Mouse (Mus musculus) CH12.LX (cell line): ENCODE measurements around the gene Gon7. TPM values are rescaled to one million over a fixed set of nuclear protein-coding genes. Genes with fewer than 3 reads are reported as not detected.

Experiments used
- DNase-seq: peaks from one replicate; pipeline ENCODE4 v3.0.0-alpha.2; 2013; ENCODE audit errors: extremely low read depth
- H3K27ac ChIP-seq: 2 replicates; pipeline ENCODE4 v1.5.1; 2012; ENCODE audit warnings: low read depth, mild to moderate bottlenecking, control low read depth, moderate library complexity; ENCODE audit not compliant: insufficient read depth
- H3K27me3 ChIP-seq: replicated peaks from 2 replicates; pipeline ENCODE3; 2012; ENCODE audit warnings: inconsistent platforms
- H3K36me3 ChIP-seq, 2 experiments: replicated peaks in 1 of 2; 2 replicates each; pipeline versions ENCODE3 to v1.6.1; 2012; ENCODE audit warnings: inconsistent platforms in 1 of 2, low read length in 1 of 2, mild to moderate bottlenecking in 1 of 2, mixed read lengths in 1 of 2, moderate library complexity in 1 of 2; ENCODE audit not compliant: control insufficient read depth in 1 of 2, insufficient read depth in 1 of 2
- H3K4me1 ChIP-seq, 2 experiments: 2 replicates each; pipeline ENCODE4 v1.6.1; 2012; ENCODE audit warnings: inconsistent platforms in 1 of 2, moderate library complexity in 1 of 2; ENCODE audit not compliant: insufficient read depth in 2 of 2, control insufficient read depth in 1 of 2
- H3K4me2 ChIP-seq: 2 replicates; pipeline ENCODE4 v1.6.1; 2012; ENCODE audit warnings: low read depth, mild to moderate bottlenecking, control low read depth; ENCODE audit not compliant: poor library complexity, insufficient read depth, severe bottlenecking
- H3K4me3 ChIP-seq, 3 experiments: fragments of 150-350 bp in 1 of 3; sonication (generic) in 1 of 3; replicated peaks in 1 of 3; 2 replicates each; pipeline versions ENCODE3 to v1.5.1; 2011 to 2012; ENCODE audit warnings: low read depth in 2 of 3, low read length in 2 of 3, mild to moderate bottlenecking in 2 of 3, moderate library complexity in 2 of 3, control low read depth in 1 of 3, improper control_type of control experiment in 1 of 3, inconsistent platforms in 1 of 3, mixed read lengths in 1 of 3; ENCODE audit not compliant: poor library complexity in 1 of 3
- H3K79me2 ChIP-seq: replicated peaks from 2 replicates; pipeline ENCODE4 v1.6.1; 2012; ENCODE audit warnings: mild to moderate bottlenecking, moderate library complexity; ENCODE audit not compliant: control insufficient read depth, poor library complexity, insufficient read depth, severe bottlenecking; ENCODE audit errors: extremely low read depth
- H3K9ac ChIP-seq: 2 replicates; pipeline ENCODE4 v1.6.1; 2012; ENCODE audit warnings: low read depth, mild to moderate bottlenecking, control low read depth, moderate library complexity; ENCODE audit not compliant: insufficient read depth
- H3K9me3 ChIP-seq: replicated peaks from 2 replicates; pipeline ENCODE3; 2012; ENCODE audit warnings: low read length, inconsistent platforms, mixed read lengths
- BHLHE40 ChIP-seq: IDR thresholded peaks from 2 replicates; pipeline ENCODE4 v1.6.1; 2011; ENCODE audit warnings: mild to moderate bottlenecking, low read depth, low read length, improper control_type of control experiment
- CHD1 ChIP-seq: IDR thresholded peaks from 2 replicates; pipeline ENCODE4 v1.6.1; 2012; ENCODE audit warnings: low read depth, low read length, improper control_type of control experiment, inconsistent platforms
- CHD2 ChIP-seq: IDR thresholded peaks from 2 replicates; pipeline ENCODE4 v1.6.1; 2011; ENCODE audit warnings: low read length, improper control_type of control experiment
- CTCF ChIP-seq, 2 experiments: IDR thresholded peaks in 1 of 2; conservative IDR thresholded peaks in 1 of 2; 2 replicates each; pipeline ENCODE4 v1.5.1; 2011 to 2012; ENCODE audit warnings: low read depth in 2 of 2, low read length in 2 of 2, improper control_type of control experiment in 1 of 2, inconsistent platforms in 1 of 2, mild to moderate bottlenecking in 1 of 2, moderate library complexity in 1 of 2
- E2F4 ChIP-seq: IDR thresholded peaks from 2 replicates; pipeline ENCODE4 v1.6.1; 2011; ENCODE audit warnings: low read depth, low read length, improper control_type of control experiment; ENCODE audit not compliant: insufficient replicate concordance
- ELF1 ChIP-seq: IDR thresholded peaks from 2 replicates; pipeline ENCODE4 v1.6.1; 2014; ENCODE audit warnings: low read depth, mild to moderate bottlenecking, inconsistent platforms, low read length, improper control_type of control experiment
- EP300 ChIP-seq: IDR thresholded peaks from 2 replicates; pipeline ENCODE4 v1.6.1; 2011; ENCODE audit warnings: low read length, improper control_type of control experiment
- ETS1 ChIP-seq: conservative IDR thresholded peaks from 2 replicates; pipeline ENCODE4 v1.6.1; 2012; ENCODE audit warnings: low read depth, mild to moderate bottlenecking, inconsistent platforms, low read length, improper control_type of control experiment, moderate library complexity
- GABPA ChIP-seq: IDR thresholded peaks from 2 replicates; pipeline ENCODE4 v1.6.1; 2012; ENCODE audit warnings: low read depth, low read length, improper control_type of control experiment, inconsistent platforms; ENCODE audit not compliant: insufficient replicate concordance
- HCFC1 ChIP-seq: IDR thresholded peaks from 2 replicates; pipeline ENCODE4 v1.6.1; 2012; ENCODE audit warnings: low read depth, mild to moderate bottlenecking, inconsistent platforms, low read length, improper control_type of control experiment
- IRF4 ChIP-seq: IDR thresholded peaks from 2 replicates; pipeline ENCODE4 v1.6.1; 2014; ENCODE audit warnings: low read depth, mild to moderate bottlenecking, inconsistent platforms, low read length, improper control_type of control experiment
- JUN ChIP-seq: IDR thresholded peaks from 2 replicates; pipeline ENCODE4 v1.6.1; 2011; ENCODE audit warnings: low read depth, mild to moderate bottlenecking, low read length, improper control_type of control experiment, moderate library complexity; ENCODE audit not compliant: insufficient read depth
- JUND ChIP-seq: conservative IDR thresholded peaks from 2 replicates; pipeline ENCODE4 v1.6.1; 2011; ENCODE audit warnings: low read depth, low read length, improper control_type of control experiment
- KAT2A ChIP-seq: IDR thresholded peaks from 2 replicates; pipeline ENCODE4 v1.6.1; 2012; ENCODE audit warnings: low read length, improper control_type of control experiment, inconsistent platforms; ENCODE audit not compliant: insufficient replicate concordance
- MAFK ChIP-seq: IDR thresholded peaks from 2 replicates; pipeline ENCODE4 v1.6.1; 2011; ENCODE audit warnings: low read length, improper control_type of control experiment; ENCODE audit not compliant: insufficient replicate concordance
- MAX ChIP-seq: IDR thresholded peaks from 2 replicates; pipeline ENCODE4 v1.6.1; 2011; ENCODE audit warnings: low read length, improper control_type of control experiment
- MAZ ChIP-seq: IDR thresholded peaks from 2 replicates; pipeline ENCODE4 v1.6.1; 2012; ENCODE audit warnings: low read depth, mild to moderate bottlenecking, inconsistent platforms, low read length, improper control_type of control experiment, moderate library complexity
- MEF2A ChIP-seq: IDR thresholded peaks from 2 replicates; pipeline ENCODE4 v1.6.1; 2014; ENCODE audit warnings: low read depth, mild to moderate bottlenecking, inconsistent platforms, low read length, improper control_type of control experiment, borderline replicate concordance
- MXI1 ChIP-seq: IDR thresholded peaks from 2 replicates; pipeline ENCODE4 v1.6.1; 2011; ENCODE audit warnings: mild to moderate bottlenecking, low read depth, low read length, improper control_type of control experiment
- MYC ChIP-seq: IDR thresholded peaks from 2 replicates; pipeline ENCODE4 v1.6.1; 2011; ENCODE audit warnings: low read depth, mild to moderate bottlenecking, improper control_type of control experiment, low read length
- NELFE ChIP-seq: IDR thresholded peaks from 2 replicates; pipeline ENCODE4 v1.6.1; 2011; ENCODE audit warnings: low read depth, low read length, improper control_type of control experiment
- NRF1 ChIP-seq: IDR thresholded peaks from 2 replicates; pipeline ENCODE4 v1.6.1; 2014; ENCODE audit warnings: low read depth, mild to moderate bottlenecking, inconsistent platforms, low read length, improper control_type of control experiment, moderate library complexity
- PAX5 ChIP-seq: IDR thresholded peaks from 2 replicates; pipeline ENCODE4 v1.6.1; 2012; ENCODE audit warnings: low read length, inconsistent platforms, mixed read lengths
- POLR2A ChIP-seq: IDR thresholded peaks from 2 replicates; pipeline ENCODE4 v1.6.1; 2011; ENCODE audit warnings: low read depth, mild to moderate bottlenecking, improper control_type of control experiment, low read length
- POLR2AphosphoS2 ChIP-seq: IDR thresholded peaks from 2 replicates; pipeline ENCODE4 v1.6.1; 2011; ENCODE audit warnings: low read depth, low read length, improper control_type of control experiment
- RAD21 ChIP-seq: IDR thresholded peaks from 2 replicates; pipeline ENCODE4 v1.6.1; 2011; ENCODE audit warnings: low read depth, mild to moderate bottlenecking, low read length, improper control_type of control experiment, moderate library complexity
- RCOR1 ChIP-seq: conservative IDR thresholded peaks from 2 replicates; pipeline ENCODE4 v1.6.1; 2012; ENCODE audit warnings: low read depth, mild to moderate bottlenecking, inconsistent platforms, low read length, improper control_type of control experiment
- SIN3A ChIP-seq: IDR thresholded peaks from 2 replicates; pipeline ENCODE4 v1.6.1; 2012; ENCODE audit warnings: low read length, improper control_type of control experiment, inconsistent platforms
- SMC3 ChIP-seq: IDR thresholded peaks from 2 replicates; pipeline ENCODE4 v1.6.1; 2011; ENCODE audit warnings: low read depth, low read length, improper control_type of control experiment
- TBP ChIP-seq: conservative IDR thresholded peaks from 2 replicates; pipeline ENCODE4 v1.6.1; 2011; ENCODE audit warnings: low read depth, low read length, improper control_type of control experiment
- TCF12 ChIP-seq: IDR thresholded peaks from 2 replicates; pipeline ENCODE4 v1.6.1; 2014; ENCODE audit warnings: low read depth, mild to moderate bottlenecking, inconsistent platforms, low read length, improper control_type of control experiment
- UBTF ChIP-seq: IDR thresholded peaks from 2 replicates; pipeline ENCODE4 v1.6.1; 2012; ENCODE audit warnings: low read depth, mild to moderate bottlenecking, inconsistent platforms, low read length, improper control_type of control experiment, moderate library complexity
- USF1 ChIP-seq: IDR thresholded peaks from 2 replicates; pipeline ENCODE4 v1.6.1; 2014; ENCODE audit warnings: low read depth, mild to moderate bottlenecking, inconsistent platforms, low read length, improper control_type of control experiment
- USF2 ChIP-seq: conservative IDR thresholded peaks from 2 replicates; pipeline ENCODE4 v1.6.1; 2011; ENCODE audit warnings: low read depth, low read length, improper control_type of control experiment
- ZC3H11A ChIP-seq: IDR thresholded peaks from 2 replicates; pipeline ENCODE4 v1.6.1; 2012; ENCODE audit warnings: low read depth, mild to moderate bottlenecking, inconsistent platforms, low read length, improper control_type of control experiment
- ZKSCAN1 ChIP-seq: IDR thresholded peaks from 2 replicates; pipeline ENCODE4 v1.6.1; 2012; ENCODE audit warnings: low read depth, inconsistent platforms, low read length, improper control_type of control experiment, borderline replicate concordance
- ZMIZ1 ChIP-seq: IDR thresholded peaks from 2 replicates; pipeline ENCODE4 v1.6.1; 2012; ENCODE audit warnings: low read depth, mild to moderate bottlenecking, inconsistent platforms, low read length, improper control_type of control experiment
- ZNF384 ChIP-seq: IDR thresholded peaks from 2 replicates; pipeline ENCODE4 v1.6.1; 2012; ENCODE audit warnings: low read depth, low read length, improper control_type of control experiment, inconsistent platforms
- dilution Hi-C: fragments of 300-500 bp; cut with MboI; formaldehyde crosslinking; loops from 2 replicates; pipeline ENCODE4 v1.14.3; 2020; ENCODE audit warnings: low sequenced_read_pairs; ENCODE audit not compliant: extremely low pct_unique_long_range_greater_than_20kb, extremely low pct_ligation_motif_present
- in situ Hi-C: fragments of 300-500 bp; cut with MboI; formaldehyde crosslinking; loops from 3 replicates; pipeline ENCODE4 v1.14.3; 2019; ENCODE audit warnings: low sequenced_read_pairs, low pct_ligation_motif_present, low pct_unique_long_range_greater_than_20kb, mixed read lengths
- polyA plus RNA-seq: library from polyadenylated mRNA; unstranded; fragments of >175 nt; gene quantifications from 2 replicates; pipeline ENCODE4 v1.2.1, GENCODE M21; 2012; ENCODE audit warnings: low read depth; ENCODE audit not compliant: insufficient read length
- total RNA-seq, 2 experiments: library from RNA; depleted of rRNA; stranded (reverse); fragments of 300-350 nt in 1 of 2; fragments of >200 nt in 1 of 2; gene quantifications; 2 replicates each; pipeline ENCODE4 v1.2.3; 2012 to 2014

Gene Gon7
- total and polyA plus RNA-seq, 3 experiments = 20.9 to 30.0 (median 21.1) TPM

GRCm38 (mm10) chr12:102703921-102704408, 53.6 kb downstream of the Gon7 start:
- in situ Hi-C loops = no loop called here
- Histone ChIP-seq H3K4me2 (peak overlapping the region; percentile 86), H3K27me3 (peaks cover 1% of the 10 kb centered on the region)
- TF ChIP-seq JUND (no peak), PAX5 (no peak), NELFE (no peak), TCF12 (0 out of 2 replicates have a peak, but pooled peaks have one; percentile 26), POLR2A (no peak), ZMIZ1 (no peak), JUN (no peak), ELF1 (no peak), IRF4 (no peak), BHLHE40 (no peak), EP300 (no peak), CHD1 (no peak), ZKSCAN1 (peak; percentile 79), UBTF (peak; percentile 20; the same call in 1 of the 2 replicates), SIN3A (peak; percentile 62), MAX (peak; percentile 50; the same call in 1 of the 2 replicates), ETS1 (no peak), ZNF384 (no peak), CTCF (conservative IDR thresholded peaks at IDR 0.05 in 1 of 2, IDR thresholded peaks at IDR 0.05 in 1 of 2; ENCODE audit: low read depth in 2 of 2, low read length in 2 of 2) (no peak), HCFC1 (no peak), MAZ (no peak), E2F4 (no peak), NRF1 (no peak), ZC3H11A (no peak), MEF2A (no peak), MXI1 (peak; percentile 77), KAT2A (no peak), USF2 (no peak), MAFK (no peak), GABPA (no peak), CHD2 (no peak), TBP (no peak), POLR2AphosphoS2 (no peak), RAD21 (no peak), USF1 (no peak), RCOR1 (no peak), SMC3 (no peak), MYC (peak; percentile 49; the same call in 1 of the 2 replicates)
- TF ChIP-seq, all 38 proteins: peak for 7
- peak overlapping the region; percentile 62 to 83 (median 72) for H3K4me3 ChIP-seq
- dilution Hi-C loops = no loop called here
- H3K9me3 ChIP-seq = no peaks in the 10 kb centered on the region
- H3K4me1 ChIP-seq = peaks cover 18 to 46% of the 10 kb centered on the region in 2 experiments
- H3K36me3 ChIP-seq = peaks cover 0 to 10% of the 10 kb centered on the region in 2 experiments
- H3K27ac ChIP-seq = peak overlapping the region; percentile 7
- peaks cover 24% of the 10 kb centered on the region for H3K79me2 ChIP-seq
- DNase-seq = no peak
- peak overlapping the region; percentile 41 for H3K9ac ChIP-seq
